Mouse (Mus musculus): ENCODE data around the gene Eef1e1. TPM values are rescaled to one million over a fixed set of nuclear protein-coding genes. Genes with fewer than 3 reads are reported as not detected.
"Not testable (repeated sequence)": the region's sequence is repeated elsewhere in the genome, so short reads cannot be mapped to it uniquely, and the experiment has no call there.

Eef1e1 gene
- polyA plus RNA-seq, 1 experiment from 2014 or later, result 69.3 TPM

GRCm38 (mm10) chr13:38633287-38634000 is 25.4 kb downstream of the Eef1e1 start:
- Histone ChIP-seq H3K9ac (ENCODE audit: low read depth, low read length) (no peak overlapping the region), H3K36me3 (ENCODE audit: control insufficient read depth, insufficient read depth, low read length) (no peaks in the 10 kb centered on the region), H3K27ac (ENCODE audit: low read depth, low read length) (no peak overlapping the region), H3K9me3 (ENCODE audit: control insufficient read depth, low read length) (no peaks in the 10 kb centered on the region), H3K4me1 (replicated peaks; ENCODE audit: control insufficient read depth, insufficient read depth, low read length) (no peaks in the 10 kb centered on the region), H3K4me2 (replicated peaks; ENCODE audit: low read depth, low read length) (no peak overlapping the region), H3K27me3 (ENCODE audit: control insufficient read depth, insufficient read depth, low read length) (no peaks in the 10 kb centered on the region), H3K4me3 (ENCODE audit: low read depth, low read length) (no peak overlapping the region)
- DNase-seq (ENCODE audit: low spot score) (no peak), ATAC-seq (ENCODE audit: low FRiP score) (no peak)
- WGBS, result 97% methylated on average over 6 of the region's 6 CpGs

GRCm38 (mm10) chr13:38632556-38632955 is 26.3 kb downstream of the Eef1e1 start:
- Histone ChIP-seq H3K36me3 (ENCODE audit: control insufficient read depth, insufficient read depth, low read length) (no peaks in the 10 kb centered on the region), H3K27me3 (ENCODE audit: control insufficient read depth, insufficient read depth, low read length) (no peaks in the 10 kb centered on the region), H3K9me3 (ENCODE audit: control insufficient read depth, low read length) (no peaks in the 10 kb centered on the region), H3K4me1 (replicated peaks; ENCODE audit: control insufficient read depth, insufficient read depth, low read length) (no peaks in the 10 kb centered on the region), H3K27ac (ENCODE audit: low read depth, low read length) (no peak overlapping the region), H3K4me2 (replicated peaks; ENCODE audit: low read depth, low read length) (no peak overlapping the region), H3K9ac (ENCODE audit: low read depth, low read length) (no peak overlapping the region), H3K4me3 (ENCODE audit: low read depth, low read length) (no peak overlapping the region)
- DNase-seq (ENCODE audit: low spot score) (no peak), ATAC-seq (ENCODE audit: low FRiP score) (no peak)
- WGBS, result 92% methylated on average over 6 of the region's 6 CpGs

DNA sequence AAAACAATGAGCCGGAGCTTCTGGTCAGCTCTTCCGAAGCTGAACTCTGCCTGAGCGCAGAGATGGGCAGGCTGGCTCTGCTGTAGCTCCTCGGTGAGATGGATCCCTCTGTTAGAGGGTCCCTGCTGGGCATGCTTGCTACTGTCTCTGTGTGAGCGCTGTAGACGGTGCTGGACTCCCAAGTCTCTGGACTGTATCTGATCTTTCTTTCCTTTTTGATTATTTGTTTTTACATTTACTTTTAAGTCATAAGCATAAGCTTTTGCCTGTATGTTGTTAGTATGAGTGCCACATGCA is 32.7 kb downstream of the Eef1e1 start:
- H3K9me3 ChIP-seq (ENCODE audit: control insufficient read depth, low read length), result no peaks in the 10 kb centered on the region
- H3K27ac ChIP-seq (ENCODE audit: low read depth, low read length), result no peak overlapping the region
- no peak overlapping the region for H3K4me3 ChIP-seq (ENCODE audit: low read depth, low read length)
- no peaks in the 10 kb centered on the region for H3K36me3 ChIP-seq (ENCODE audit: control insufficient read depth, insufficient read depth, low read length)
- H3K4me2 ChIP-seq (replicated peaks; ENCODE audit: low read depth, low read length), result no peak overlapping the region
- DNase-seq (ENCODE audit: low spot score) (no peak), ATAC-seq (ENCODE audit: low FRiP score) (no peak)
- H3K9ac ChIP-seq (ENCODE audit: low read depth, low read length), result no peak overlapping the region
- no peaks in the 10 kb centered on the region for H3K4me1 ChIP-seq (replicated peaks; ENCODE audit: control insufficient read depth, insufficient read depth, low read length)
- WGBS, result 26% methylated on average over 6 of the region's 6 CpGs
- no peaks in the 10 kb centered on the region for H3K27me3 ChIP-seq (ENCODE audit: control insufficient read depth, insufficient read depth, low read length)

DNA sequence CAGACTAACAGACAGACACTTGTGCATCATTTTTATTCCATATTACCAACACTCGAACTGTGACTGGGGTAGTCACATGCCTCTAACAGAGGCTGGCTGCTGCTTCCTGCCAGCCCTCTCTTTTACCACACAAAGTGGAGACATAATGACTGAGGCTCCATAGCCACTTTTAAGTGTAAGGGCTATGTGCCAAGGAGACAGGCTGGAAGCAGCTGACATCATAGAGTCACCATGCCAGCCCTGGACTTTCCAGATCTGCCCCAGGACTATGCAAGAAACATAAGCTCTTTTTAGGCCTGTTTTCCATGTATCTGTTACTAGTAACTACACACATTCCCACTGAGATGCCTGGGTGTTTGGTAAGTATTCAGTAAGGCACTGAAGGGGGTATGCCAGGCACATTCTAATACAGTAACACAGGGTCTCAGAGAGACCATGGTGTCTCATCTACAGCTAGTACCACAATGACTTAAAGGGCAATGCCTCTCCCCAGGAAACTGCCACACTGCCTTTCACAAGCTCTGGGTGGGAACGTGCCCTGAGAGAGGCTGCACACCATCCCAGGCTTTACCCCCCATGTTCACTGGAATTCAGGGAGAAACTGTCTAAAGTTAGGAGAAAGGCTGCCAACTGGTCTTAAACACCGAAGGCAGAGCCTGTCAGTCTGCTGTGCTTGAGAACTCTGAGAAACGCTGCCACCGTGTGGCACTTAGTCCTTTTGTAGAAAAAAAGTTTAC is 33.2 kb downstream of the Eef1e1 start:
- Histone ChIP-seq H3K4me3 (ENCODE audit: low read depth, low read length) (no peak overlapping the region), H3K36me3 (ENCODE audit: control insufficient read depth, insufficient read depth, low read length) (no peaks in the 10 kb centered on the region), H3K4me2 (replicated peaks; ENCODE audit: low read depth, low read length) (no peak overlapping the region), H3K9ac (ENCODE audit: low read depth, low read length) (no peak overlapping the region), H3K27ac (ENCODE audit: low read depth, low read length) (no peak overlapping the region), H3K9me3 (ENCODE audit: control insufficient read depth, low read length) (no peaks in the 10 kb centered on the region), H3K27me3 (ENCODE audit: control insufficient read depth, insufficient read depth, low read length) (no peaks in the 10 kb centered on the region), H3K4me1 (replicated peaks; ENCODE audit: control insufficient read depth, insufficient read depth, low read length) (no peaks in the 10 kb centered on the region)
- DNase-seq (ENCODE audit: low spot score), result peak; percentile 33
- 27% methylated on average over 5 of the region's 5 CpGs for WGBS
- ATAC-seq (ENCODE audit: low FRiP score), result no peak

- Histone ChIP-seq H3K27me3 (ENCODE audit: control insufficient read depth, insufficient read depth, low read length) (no peaks in the 10 kb centered on the region), H3K36me3 (ENCODE audit: control insufficient read depth, insufficient read depth, low read length) (no peaks in the 10 kb centered on the region), H3K4me3 (ENCODE audit: low read depth, low read length) (no peak overlapping the region), H3K9ac (ENCODE audit: low read depth, low read length) (no peak overlapping the region), H3K4me2 (replicated peaks; ENCODE audit: low read depth, low read length) (no peak overlapping the region), H3K27ac (ENCODE audit: low read depth, low read length) (no peak overlapping the region), H3K9me3 (ENCODE audit: control insufficient read depth, low read length) (no peaks in the 10 kb centered on the region), H3K4me1 (replicated peaks; ENCODE audit: control insufficient read depth, insufficient read depth, low read length) (no peaks in the 10 kb centered on the region)
- ATAC-seq (ENCODE audit: low FRiP score) (no peak), DNase-seq (ENCODE audit: low spot score) (no peak)
- 91% methylated on average over 8 of the region's 8 CpGs for WGBS
These were observed 34.5 kb downstream of the Eef1e1 start for GRCm38 (mm10) chr13:38624292-38624902.

DNA sequence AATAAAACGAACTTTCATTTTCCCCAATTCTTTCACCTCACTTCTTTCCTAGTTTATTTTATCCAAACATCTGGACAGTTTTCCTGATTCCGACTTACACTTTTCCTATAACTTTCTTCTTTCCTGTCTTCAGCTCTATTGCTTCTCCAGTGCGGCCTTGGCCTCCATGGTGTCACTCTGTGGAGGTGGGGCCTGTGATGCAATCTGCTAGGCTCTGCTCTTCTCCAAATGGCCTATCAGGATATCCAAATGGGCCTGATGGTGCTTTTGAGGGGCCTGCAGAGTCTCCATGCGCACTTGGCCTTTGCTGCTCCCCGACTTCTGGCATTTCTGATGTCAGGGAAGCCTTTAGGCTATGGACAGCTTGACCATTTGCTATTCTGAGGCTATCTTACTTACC is 35.6 kb downstream of the Eef1e1 start:
- ATAC-seq (ENCODE audit: low FRiP score) (no peak), DNase-seq (ENCODE audit: low spot score) (no peak)
- Histone ChIP-seq H3K27me3 (ENCODE audit: control insufficient read depth, insufficient read depth, low read length) (no peaks in the 10 kb centered on the region), H3K9me3 (ENCODE audit: control insufficient read depth, low read length) (no peaks in the 10 kb centered on the region), H3K9ac (ENCODE audit: low read depth, low read length) (no peak overlapping the region), H3K36me3 (ENCODE audit: control insufficient read depth, insufficient read depth, low read length) (no peaks in the 10 kb centered on the region), H3K4me3 (ENCODE audit: low read depth, low read length) (no peak overlapping the region), H3K27ac (ENCODE audit: low read depth, low read length) (no peak overlapping the region), H3K4me1 (replicated peaks; ENCODE audit: control insufficient read depth, insufficient read depth, low read length) (no peaks in the 10 kb centered on the region), H3K4me2 (replicated peaks; ENCODE audit: low read depth, low read length) (no peak overlapping the region)
- 92% methylated on average over 5 of the region's 5 CpGs for WGBS

DNA sequence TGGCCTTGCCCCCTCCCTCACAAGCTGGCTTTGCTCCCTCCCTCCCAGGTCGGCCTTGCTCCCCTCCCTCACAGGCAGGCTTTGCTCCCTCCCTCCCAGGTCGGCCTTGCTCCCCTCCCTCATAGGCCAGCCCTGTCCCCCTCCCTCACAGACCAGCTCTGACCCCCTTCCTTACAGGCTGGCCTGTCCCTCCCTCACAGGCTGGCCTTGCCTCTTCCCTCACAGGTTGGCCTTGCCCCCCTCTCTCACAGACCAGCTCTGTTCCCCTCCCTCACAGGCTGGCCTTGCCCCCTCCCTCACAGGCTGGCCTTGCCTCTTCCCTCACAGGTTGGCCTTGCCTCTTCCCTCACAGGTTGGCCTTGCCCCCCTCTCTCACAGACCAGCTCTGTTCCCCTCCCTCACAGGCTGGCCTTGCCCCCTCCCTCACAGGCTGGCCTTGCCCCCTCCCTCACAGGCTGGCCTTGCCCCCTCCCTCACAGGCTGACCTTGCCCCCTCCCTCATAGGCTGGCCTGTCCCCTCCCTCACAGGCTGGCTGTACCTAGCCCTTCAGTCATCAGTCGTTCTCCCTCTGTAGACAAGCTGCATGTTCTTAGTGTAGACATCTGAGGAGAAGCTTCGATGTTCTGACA is 40.7 kb downstream of the Eef1e1 start:
- not testable (repeated sequence) for H3K9me3 ChIP-seq (ENCODE audit: control insufficient read depth, low read length); H3K9ac ChIP-seq (ENCODE audit: low read depth, low read length); DNase-seq (ENCODE audit: low spot score); H3K4me1 ChIP-seq (replicated peaks; ENCODE audit: control insufficient read depth, insufficient read depth, low read length); H3K4me3 ChIP-seq (ENCODE audit: low read depth, low read length); H3K27me3 ChIP-seq (ENCODE audit: control insufficient read depth, insufficient read depth, low read length); ATAC-seq (ENCODE audit: low FRiP score); H3K27ac ChIP-seq (ENCODE audit: low read depth, low read length); H3K4me2 ChIP-seq (replicated peaks; ENCODE audit: low read depth, low read length); H3K36me3 ChIP-seq (ENCODE audit: control insufficient read depth, insufficient read depth, low read length)
- 70% methylated on average over 3 of the region's 4 CpGs for WGBS

DNA sequence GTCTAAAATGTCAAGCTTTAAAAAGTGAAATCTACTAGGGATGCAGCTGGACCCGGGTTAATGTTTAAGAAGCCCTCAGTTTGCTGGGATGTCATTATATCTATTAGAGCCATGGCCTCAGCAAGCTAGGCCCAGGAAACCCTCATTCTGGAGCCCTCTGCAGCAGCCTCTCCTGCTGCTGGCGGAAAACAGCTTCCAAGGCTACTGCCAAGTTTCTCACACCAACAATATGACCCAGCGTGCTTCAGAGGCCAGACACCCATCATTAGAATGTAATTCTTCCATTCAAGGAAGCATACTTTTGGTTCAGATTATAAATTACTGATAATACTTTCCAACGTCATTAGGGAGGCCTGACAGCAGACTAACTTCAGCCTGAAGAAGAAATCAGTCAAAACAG is 42.0 kb downstream of the Eef1e1 start:
- Histone ChIP-seq H3K4me3 (ENCODE audit: low read depth, low read length) (no peak overlapping the region), H3K4me2 (replicated peaks; ENCODE audit: low read depth, low read length) (no peak overlapping the region), H3K4me1 (replicated peaks; ENCODE audit: control insufficient read depth, insufficient read depth, low read length) (no peaks in the 10 kb centered on the region), H3K9ac (ENCODE audit: low read depth, low read length) (no peak overlapping the region), H3K36me3 (ENCODE audit: control insufficient read depth, insufficient read depth, low read length) (no peaks in the 10 kb centered on the region), H3K9me3 (ENCODE audit: control insufficient read depth, low read length) (no peaks in the 10 kb centered on the region), H3K27ac (ENCODE audit: low read depth, low read length) (no peak overlapping the region), H3K27me3 (ENCODE audit: control insufficient read depth, insufficient read depth, low read length) (no peaks in the 10 kb centered on the region)
- DNase-seq (ENCODE audit: low spot score) (no peak), ATAC-seq (ENCODE audit: low FRiP score) (no peak)
- 88% methylated on average over 4 of the region's 4 CpGs for WGBS
